Mouse (Mus musculus) cerebellum, postnatal 25 days (tissue): ENCODE measurements around the gene Alkbh7.

Experiments used
- DNase-seq, 2 experiments: peaks; one replicate each; pipeline ENCODE4 v3.0.0; 2021; ENCODE audit warnings: mixed read lengths in 2 of 2

Alkbh7 gene

GRCm38 (mm10) chr17:57031661-57032420, 34.7 kb downstream of the Alkbh7 start:
- DNase-seq: peak; percentile 98 to 99

DNA sequence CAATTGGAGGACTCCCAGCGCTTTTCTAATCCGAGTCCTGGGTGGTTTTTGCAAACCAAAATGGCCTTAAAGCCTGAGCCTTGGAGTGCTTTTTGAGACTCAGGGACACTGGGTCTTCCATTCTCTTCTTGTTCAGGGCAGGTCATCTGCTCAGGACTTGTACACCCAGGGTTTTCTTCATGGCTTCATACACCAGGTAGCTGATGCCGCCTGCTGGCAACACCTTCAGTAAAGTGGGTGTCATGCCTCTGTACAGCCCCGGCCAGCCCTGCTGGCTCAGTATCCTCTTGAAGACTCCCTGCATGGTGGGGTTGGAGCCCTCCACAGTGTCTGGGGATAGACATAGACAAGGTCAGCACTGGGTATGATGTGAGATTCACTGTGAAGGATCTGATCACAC, 35.7 kb downstream of the Alkbh7 start:
- DNase-seq: no peak

DNA sequence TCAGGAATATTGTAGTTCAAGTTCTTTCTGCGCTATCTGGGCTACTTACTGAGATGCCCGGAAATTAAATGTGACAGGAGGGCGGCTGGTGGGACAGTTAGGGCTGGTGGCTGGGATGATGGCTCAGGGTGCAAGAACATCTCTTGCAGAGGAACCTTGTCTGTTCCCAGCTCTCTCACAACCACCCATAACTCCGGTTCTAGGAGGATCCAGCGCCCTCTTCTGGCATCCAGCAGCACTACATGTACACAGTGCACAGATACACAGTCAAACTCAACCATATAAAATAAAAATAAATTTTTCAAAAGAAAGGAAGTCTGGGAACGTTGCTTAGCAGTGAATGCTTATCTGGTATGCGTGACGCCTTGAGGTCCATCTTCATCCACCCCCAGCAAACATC, 41.8 kb downstream of the Alkbh7 start:
- DNase-seq: no peak

DNA sequence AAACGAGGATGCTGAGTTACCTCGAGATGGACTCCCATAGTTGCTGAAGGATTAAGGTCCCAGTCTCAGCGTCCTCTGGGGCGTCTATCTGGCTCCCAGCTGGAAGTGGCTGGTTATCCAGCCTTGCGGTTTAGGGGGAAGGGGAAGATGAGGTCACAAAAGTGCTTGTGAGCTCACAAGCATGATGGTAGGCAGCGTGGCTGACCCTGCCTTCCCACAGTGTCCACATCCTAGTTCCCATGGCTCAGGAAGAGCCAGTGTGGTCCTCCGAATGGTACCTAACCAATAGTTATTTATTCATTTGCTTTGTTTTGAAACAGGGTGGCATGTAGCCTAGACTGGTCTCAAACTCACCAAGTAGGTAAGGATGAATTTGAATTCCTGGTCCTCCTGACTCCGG, 44.4 kb downstream of the Alkbh7 start, which contains the start of gene Slc25a41:
TSS of gene Slc25a41 (minus strand) at position 101 of the 400 bp plus-strand sequence.
- DNase-seq: no peak

- peak in 1 of 2 experiments; percentile 27 for DNase-seq
Measured at GRCm38 (mm10) chr17:57047406-57047805, 50.3 kb downstream of the Alkbh7 start.

DNA sequence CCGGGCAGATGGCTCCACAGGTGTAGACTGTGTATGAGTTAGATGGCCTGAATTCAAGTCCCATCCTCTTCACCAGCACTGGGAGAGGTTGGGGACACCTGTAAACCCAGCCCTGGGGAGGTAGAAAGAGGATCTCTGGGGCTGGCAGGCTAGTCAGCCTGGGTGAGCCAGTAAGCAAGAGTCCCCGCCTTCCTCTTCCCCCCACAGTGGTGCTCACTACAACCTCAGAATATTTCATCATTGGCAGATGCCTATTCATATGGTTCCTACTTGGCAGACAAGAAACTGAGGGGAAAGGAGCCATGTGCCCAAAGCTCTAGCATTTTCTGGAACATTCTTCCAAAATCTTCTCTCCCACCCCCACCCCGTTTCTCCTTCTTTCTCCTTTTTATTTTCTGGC, 51.7 kb downstream of the Alkbh7 start:
- no peak for DNase-seq
